Mouse (Mus musculus) liver, embryonic 11.5 days (tissue): ENCODE results near the gene Apof. TPM values are rescaled to one million over a fixed set of nuclear protein-coding genes. Genes with fewer than 3 reads are reported as not detected.
A peak's percentile ranks its signal among the peaks of the same experiment; 100 is the strongest.

Experiments
- ATAC-seq: fragments of 200-750 bp; cut with Nextera tagmentation; replicated peaks from 2 replicates; pipeline ENCODE4 v1.8.0; 2017; ENCODE audit warnings: moderate number of reproducible peaks, mild to moderate bottlenecking, moderate TSS enrichment, moderate library complexity; ENCODE audit not compliant: low FRiP score
- DNase-seq: peaks from one replicate; pipeline ENCODE4 v3.0.0-alpha.2; 2017; ENCODE audit warnings: low spot score
- H3K27ac ChIP-seq: fragments of 300-500 bp; sonication (generic); 2 replicates; pipeline ENCODE4 v1.5.1; 2014; ENCODE audit warnings: mild to moderate bottlenecking, low read depth, low read length, control low read depth
- H3K27me3 ChIP-seq: fragments of 300-500 bp; sonication (generic); replicated peaks from 2 replicates; pipeline ENCODE4 v1.6.1; 2014; ENCODE audit warnings: low read length, mixed read lengths; ENCODE audit not compliant: control insufficient read depth, insufficient read depth
- H3K36me3 ChIP-seq: fragments of 300-500 bp; sonication (generic); 2 replicates; pipeline ENCODE4 v1.6.1; 2014; ENCODE audit warnings: mild to moderate bottlenecking, low read length, moderate library complexity, mixed read lengths; ENCODE audit not compliant: control insufficient read depth, insufficient read depth
- H3K4me1 ChIP-seq: fragments of 300-500 bp; sonication (generic); replicated peaks from 2 replicates; pipeline ENCODE4 v1.6.1; 2014; ENCODE audit warnings: low read length, mixed read lengths; ENCODE audit not compliant: control insufficient read depth, insufficient read depth
- H3K4me2 ChIP-seq: fragments of 300-500 bp; sonication (generic); 2 replicates; pipeline ENCODE4 v1.6.1; 2014; ENCODE audit warnings: mild to moderate bottlenecking, control low read depth, moderate library complexity
- H3K4me3 ChIP-seq: fragments of 300-500 bp; sonication (generic); 2 replicates; pipeline ENCODE4 v1.5.1; 2014; ENCODE audit warnings: low read depth, low read length, control low read depth
- H3K9ac ChIP-seq: fragments of 300-500 bp; sonication (generic); 2 replicates; pipeline ENCODE4 v1.6.1; 2014; ENCODE audit warnings: low read depth, low read length, control low read depth
- H3K9me3 ChIP-seq: fragments of 300-500 bp; sonication (generic); 2 replicates; pipeline ENCODE4 v1.6.1; 2016; ENCODE audit warnings: low read length, inconsistent platforms, mixed read lengths; ENCODE audit not compliant: control insufficient read depth
- WGBS: fragments of 180-500 bp; shearing (Covaris S2); extraction: QIAGEN DNeasy Blood & Tissue Kit; methylation state at CpG from one replicate; pipeline ENCODE4 v1.1.7; 2014; 5-methylcytosine and 5-hydroxymethylcytosine counted together
- polyA plus RNA-seq: library from polyadenylated mRNA; unstranded; fragments of >200 nt; fragmentation: Nextera tagmentation; extraction: Ambion mirVana; gene quantifications from 2 replicates; pipeline ENCODE4 v1.2.1, GENCODE M21; 2014

Gene Apof
- polyA plus RNA-seq, 1 experiment from 2014 or later, result 25.0 TPM

- Histone ChIP-seq H3K27me3 (no peaks in the 10 kb centered on the region), H3K9ac (no peak overlapping the region), H3K4me3 (no peak overlapping the region), H3K9me3 (no peaks in the 10 kb centered on the region), H3K27ac (no peak overlapping the region), H3K4me2 (no peak overlapping the region), H3K36me3 (no peaks in the 10 kb centered on the region), H3K4me1 (no peaks in the 10 kb centered on the region)
- ATAC-seq, result no peak
- DNase-seq, result no peak
- WGBS, result 58% methylated on average over 6 of the region's 6 CpGs
Observed at GRCm38 (mm10) chr10:128298243-128298642, 29.8 kb downstream of the Apof start.

GRCm38 (mm10) chr10:128298702-128299171 lies 30.3 kb downstream of the Apof start, which contains the start of gene Il23a:
Il23a (minus strand) TSS chr10:128298752.
- no peak for ATAC-seq
- H3K27ac ChIP-seq, result no peak within 1 kb of the TSS

GRCm38 (mm10) chr10:128302357-128302756 lies 33.9 kb downstream of the Apof start:
- no peaks in the 10 kb centered on the region for H3K27me3 ChIP-seq
- no peaks in the 10 kb centered on the region for H3K9me3 ChIP-seq
- peak overlapping the region; percentile 91 for H3K27ac ChIP-seq
- H3K4me3 ChIP-seq, result peak overlapping the region; percentile 70
- DNase-seq (no peak), ATAC-seq (no peak)
- H3K4me1 ChIP-seq, result peaks cover 9% of the 10 kb centered on the region
- peak overlapping the region; percentile 87 for H3K9ac ChIP-seq
- peak overlapping the region; percentile 95 for H3K4me2 ChIP-seq
- no peaks in the 10 kb centered on the region for H3K36me3 ChIP-seq
- 33% methylated on average over 3 of the region's 3 CpGs for WGBS

More at GRCm38 (mm10) chr10:128298702-128299171, 30.3 kb downstream of the Apof start, which contains the start of gene Il23a:
- no peaks in the 10 kb centered on the region for H3K36me3 ChIP-seq
- no peak for DNase-seq
- no peak within 1 kb of the TSS for H3K4me3 ChIP-seq
- 76% methylated on average over 11 of the region's 11 CpGs for WGBS
- H3K27me3 ChIP-seq, result no peaks in the 10 kb centered on the region
- no peak within 1 kb of the TSS for H3K4me2 ChIP-seq
- 0 out of 2 replicates have a peak within 1 kb of the TSS, but pooled peaks have one; percentile 3 for H3K9ac ChIP-seq
- H3K9me3 ChIP-seq, result no peaks in the 10 kb centered on the region
- peaks cover 1% of the 10 kb centered on the region for H3K4me1 ChIP-seq

GRCm38 (mm10) chr10:128302785-128303125 lies 34.3 kb downstream of the Apof start:
- Histone ChIP-seq H3K9me3 (no peaks in the 10 kb centered on the region), H3K4me3 (peak overlapping the region; percentile 70), H3K4me2 (peak overlapping the region; percentile 95), H3K27me3 (no peaks in the 10 kb centered on the region), H3K27ac (peak overlapping the region; percentile 91), H3K4me1 (peaks cover 9% of the 10 kb centered on the region), H3K9ac (peak overlapping the region; percentile 87), H3K36me3 (no peaks in the 10 kb centered on the region)
- ATAC-seq (peak; percentile 19; the same call in 1 of the 2 replicates), DNase-seq (no peak)
- WGBS, result under 1% methylated on average over 9 of the region's 9 CpGs

GRCm38 (mm10) chr10:128303126-128304021 lies 34.9 kb downstream of the Apof start, which contains the start of gene Pan2:
Pan2 (plus strand) TSS chr10:128303335.
- Histone ChIP-seq H3K27me3 (no peaks in the 10 kb centered on the region), H3K4me1 (peaks cover 9% of the 10 kb centered on the region), H3K36me3 (no peaks in the 10 kb centered on the region; the same call in 1 of the 2 replicates), H3K9me3 (no peaks in the 10 kb centered on the region), H3K27ac (peak within 1 kb of the TSS; percentile 91), H3K4me2 (peak within 1 kb of the TSS; percentile 95), H3K4me3 (peak within 1 kb of the TSS; percentile 70), H3K9ac (peak within 1 kb of the TSS; percentile 87)
- ATAC-seq, result peak; percentile 99
- peak; percentile 100 for DNase-seq
- under 1% methylated on average over 37 of the region's 37 CpGs for whole genome bisulfite sequencing

GRCm38 (mm10) chr10:128309654-128310053 lies 41.2 kb downstream of the Apof start:
- ATAC-seq (no peak), DNase-seq (no peak)
- Histone ChIP-seq H3K36me3 (peaks cover 24% of the 10 kb centered on the region), H3K27me3 (no peaks in the 10 kb centered on the region), H3K4me1 (no peaks in the 10 kb centered on the region), H3K9me3 (no peaks in the 10 kb centered on the region), H3K9ac (no peak overlapping the region), H3K27ac (no peak overlapping the region), H3K4me3 (no peak overlapping the region), H3K4me2 (no peak overlapping the region)
- 87% methylated on average over 7 of the region's 7 CpGs for WGBS

GRCm38 (mm10) chr10:128310177-128310576 lies 41.7 kb downstream of the Apof start:
- Histone ChIP-seq H3K4me2 (no peak overlapping the region), H3K27ac (no peak overlapping the region), H3K4me1 (no peaks in the 10 kb centered on the region), H3K27me3 (no peaks in the 10 kb centered on the region), H3K9me3 (no peaks in the 10 kb centered on the region), H3K36me3 (peaks cover 24% of the 10 kb centered on the region), H3K9ac (no peak overlapping the region), H3K4me3 (no peak overlapping the region)
- WGBS, result 85% methylated on average over 11 of the region's 11 CpGs
- no peak for ATAC-seq
- DNase-seq, result no peak

GRCm38 (mm10) chr10:128310902-128311301 lies 42.4 kb downstream of the Apof start:
- 62% methylated on average over 4 of the region's 4 CpGs for WGBS
- Histone ChIP-seq H3K9me3 (no peaks in the 10 kb centered on the region), H3K4me3 (no peak overlapping the region), H3K36me3 (peaks cover 27% of the 10 kb centered on the region), H3K27me3 (no peaks in the 10 kb centered on the region), H3K9ac (peak overlapping the region; percentile 6; the same call in 1 of the 2 replicates), H3K27ac (no peak overlapping the region), H3K4me2 (no peak overlapping the region), H3K4me1 (no peaks in the 10 kb centered on the region)
- DNase-seq (no peak), ATAC-seq (no peak)
